Mouse (Mus musculus): Measurements from ENCODE around the gene Mul1. TPM values are rescaled to one million over a fixed set of nuclear protein-coding genes. Genes with fewer than 3 reads are reported as not detected.

The Mul1 gene
- polyA plus RNA-seq, 1 experiment from 2014 or later, result 14.5 TPM

GRCm38 (mm10) chr4:138469080-138469479 lies 34.6 kb downstream of the Mul1 start:
- H3K4me3 ChIP-seq (replicated peaks), result no peak overlapping the region
- H3K4me1 ChIP-seq, result peaks cover 21% of the 10 kb centered on the region
- 29% methylated on average over 7 of the region's 7 CpGs for WGBS
- H3K27me3 ChIP-seq, result peaks cover 34% of the 10 kb centered on the region
- no peaks in the 10 kb centered on the region for H3K9me3 ChIP-seq
- H3K9ac ChIP-seq, result no peak overlapping the region
- H3K4me2 ChIP-seq, result no peak overlapping the region
- no peak overlapping the region for H3K27ac ChIP-seq
- H3K36me3 ChIP-seq (replicated peaks), result no peaks in the 10 kb centered on the region
- ATAC-seq (ENCODE audit: low FRiP score), result no peak

GRCm38 (mm10) chr4:138471241-138471640 lies 36.8 kb downstream of the Mul1 start:
- no peaks in the 10 kb centered on the region for H3K36me3 ChIP-seq (replicated peaks)
- no peaks in the 10 kb centered on the region for H3K9me3 ChIP-seq
- H3K4me2 ChIP-seq, result no peak overlapping the region
- 76% methylated on average over 7 of the region's 7 CpGs for WGBS
- H3K4me1 ChIP-seq, result peaks cover 7% of the 10 kb centered on the region
- no peak overlapping the region for H3K9ac ChIP-seq
- peaks cover 28% of the 10 kb centered on the region for H3K27me3 ChIP-seq
- no peak overlapping the region for H3K27ac ChIP-seq
- no peak for ATAC-seq (ENCODE audit: low FRiP score)
- no peak overlapping the region for H3K4me3 ChIP-seq (replicated peaks)

- H3K9ac ChIP-seq, result no peak overlapping the region
- H3K4me3 ChIP-seq (replicated peaks), result no peak overlapping the region
- WGBS, result 85% methylated on average over 7 of the region's 7 CpGs
- no peaks in the 10 kb centered on the region for H3K9me3 ChIP-seq
- no peaks in the 10 kb centered on the region for H3K36me3 ChIP-seq (replicated peaks)
- H3K27ac ChIP-seq, result no peak overlapping the region
- no peak for ATAC-seq (ENCODE audit: low FRiP score)
- no peak overlapping the region for H3K4me2 ChIP-seq
- no peaks in the 10 kb centered on the region for H3K4me1 ChIP-seq
- peaks cover 12% of the 10 kb centered on the region; the same call in 1 of the 2 replicates for H3K27me3 ChIP-seq
These were observed 45.1 kb downstream of the Mul1 start for GRCm38 (mm10) chr4:138479595-138479994.

- no peak overlapping the region for H3K4me2 ChIP-seq
- no peaks in the 10 kb centered on the region for H3K4me1 ChIP-seq
- no peak overlapping the region for H3K27ac ChIP-seq
- ATAC-seq (ENCODE audit: low FRiP score), result no peak
- H3K9ac ChIP-seq, result no peak overlapping the region
- no peaks in the 10 kb centered on the region for H3K36me3 ChIP-seq (replicated peaks)
- H3K4me3 ChIP-seq (replicated peaks), result no peak overlapping the region
- H3K9me3 ChIP-seq, result no peaks in the 10 kb centered on the region
- H3K27me3 ChIP-seq, result peaks cover 4% of the 10 kb centered on the region; the same call in 1 of the 2 replicates
- WGBS, result 66% methylated on average over 9 of the region's 9 CpGs
These were observed 46.5 kb downstream of the Mul1 start for GRCm38 (mm10) chr4:138480962-138481361.

GRCm38 (mm10) chr4:138482721-138483120 lies 48.2 kb downstream of the Mul1 start:
- H3K4me1 ChIP-seq, result no peaks in the 10 kb centered on the region
- H3K9me3 ChIP-seq, result no peaks in the 10 kb centered on the region
- whole genome bisulfite sequencing, result 86% methylated on average over 8 of the region's 8 CpGs
- no peak overlapping the region for H3K4me3 ChIP-seq (replicated peaks)
- no peak for ATAC-seq (ENCODE audit: low FRiP score)
- H3K27ac ChIP-seq, result no peak overlapping the region
- H3K4me2 ChIP-seq, result no peak overlapping the region
- H3K27me3 ChIP-seq, result peaks cover 3% of the 10 kb centered on the region; the same call in 1 of the 2 replicates
- H3K9ac ChIP-seq, result no peak overlapping the region
- H3K36me3 ChIP-seq (replicated peaks), result no peaks in the 10 kb centered on the region

GRCm38 (mm10) chr4:138488241-138488640 lies 53.8 kb downstream of the Mul1 start:
- H3K36me3 ChIP-seq (replicated peaks), result no peaks in the 10 kb centered on the region
- H3K4me3 ChIP-seq (replicated peaks), result no peak overlapping the region
- H3K9me3 ChIP-seq, result no peaks in the 10 kb centered on the region
- H3K9ac ChIP-seq, result no peak overlapping the region
- no peak for ATAC-seq (ENCODE audit: low FRiP score)
- H3K27ac ChIP-seq, result peak overlapping the region; percentile 16; the same call in 1 of the 2 replicates
- peaks cover 14% of the 10 kb centered on the region for H3K4me1 ChIP-seq
- H3K27me3 ChIP-seq, result peaks cover 3% of the 10 kb centered on the region; the same call in 1 of the 2 replicates
- WGBS, result 53% methylated on average over 8 of the region's 8 CpGs
- no peak overlapping the region for H3K4me2 ChIP-seq

- Histone ChIP-seq H3K9me3 (no peaks in the 10 kb centered on the region), H3K36me3 (replicated peaks) (no peaks in the 10 kb centered on the region), H3K27me3 (peaks cover 3% of the 10 kb centered on the region; the same call in 1 of the 2 replicates), H3K9ac (no peak overlapping the region), H3K4me2 (no peak overlapping the region), H3K4me1 (peaks cover 43% of the 10 kb centered on the region), H3K27ac (no peak overlapping the region), H3K4me3 (replicated peaks) (no peak overlapping the region)
- no peak for ATAC-seq (ENCODE audit: low FRiP score)
- WGBS, result 81% methylated on average over 3 of the region's 4 CpGs
These were observed 56.6 kb downstream of the Mul1 start for GRCm38 (mm10) chr4:138491088-138491487.

Other genes with a start within 250 kb of the Mul1 start
- gene Hp1bp3, start 218.4 kb upstream of the Mul1 start, polyA plus RNA-seq (2016; fragmentation: Nextera tagmentation; extraction: Ambion mirVana), result 214 and 229 TPM in 2 replicates
- 1.3 and 1.6 TPM in 2 replicates for gene Sh2d5, start 184.3 kb upstream of the Mul1 start, polyA plus RNA-seq (2016; fragmentation: Nextera tagmentation; extraction: Ambion mirVana)
- gene Kif17, start 184.2 kb upstream of the Mul1 start, polyA plus RNA-seq (2016; fragmentation: Nextera tagmentation; extraction: Ambion mirVana), result 0.40 and 0.45 TPM in 2 replicates
- 193 and 209 TPM in 2 replicates for gene Ddost, start 129.9 kb upstream of the Mul1 start, polyA plus RNA-seq (2016; fragmentation: Nextera tagmentation; extraction: Ambion mirVana)
- 53.9 and 57.0 TPM in 2 replicates for gene Pink1, start 108.4 kb upstream of the Mul1 start, polyA plus RNA-seq (2016; fragmentation: Nextera tagmentation; extraction: Ambion mirVana)
- 1.6 and 1.8 TPM in 2 replicates for gene Cda, start 66.7 kb upstream of the Mul1 start, polyA plus RNA-seq (2016; fragmentation: Nextera tagmentation; extraction: Ambion mirVana)
- 0.21 and 0.24 TPM in 2 replicates for gene Fam43b, start 38.1 kb upstream of the Mul1 start, polyA plus RNA-seq (2016; fragmentation: Nextera tagmentation; extraction: Ambion mirVana)
- 4.8 and 5.4 TPM in 2 replicates for gene Camk2n1, start 19.6 kb downstream of the Mul1 start, polyA plus RNA-seq (2016; fragmentation: Nextera tagmentation; extraction: Ambion mirVana)
- 0.13 and 0.45 TPM in 2 replicates for gene Vwa5b1, start 201.2 kb downstream of the Mul1 start, polyA plus RNA-seq (2016; fragmentation: Nextera tagmentation; extraction: Ambion mirVana)

Measured in forebrain, embryonic 12.5 days (tissue).